Mouse (Mus musculus) G1E (cell line): ENCODE measurements around the gene Cdx4.

Experiments
- CTCF ChIP-seq: IDR thresholded peaks from 2 replicates; pipeline ENCODE4 v1.5.1; 2012; ENCODE audit warnings: low read depth, low read length, inconsistent platforms, mixed read lengths
- GATA1 ChIP-seq: IDR thresholded peaks from 2 replicates; pipeline ENCODE4 v1.6.1; 2012; ENCODE audit warnings: borderline replicate concordance, low read length, inconsistent platforms, mixed read lengths
- POLR2AphosphoS5 ChIP-seq: IDR thresholded peaks from 2 replicates; pipeline ENCODE4 v1.6.1; 2012; ENCODE audit warnings: low read depth, low read length, inconsistent platforms; ENCODE audit not compliant: insufficient replicate concordance
- TAL1 ChIP-seq: conservative IDR thresholded peaks from 2 replicates; pipeline ENCODE4 v1.6.1; 2012; ENCODE audit warnings: low read depth, low read length, inconsistent platforms, mixed read lengths

DNA sequence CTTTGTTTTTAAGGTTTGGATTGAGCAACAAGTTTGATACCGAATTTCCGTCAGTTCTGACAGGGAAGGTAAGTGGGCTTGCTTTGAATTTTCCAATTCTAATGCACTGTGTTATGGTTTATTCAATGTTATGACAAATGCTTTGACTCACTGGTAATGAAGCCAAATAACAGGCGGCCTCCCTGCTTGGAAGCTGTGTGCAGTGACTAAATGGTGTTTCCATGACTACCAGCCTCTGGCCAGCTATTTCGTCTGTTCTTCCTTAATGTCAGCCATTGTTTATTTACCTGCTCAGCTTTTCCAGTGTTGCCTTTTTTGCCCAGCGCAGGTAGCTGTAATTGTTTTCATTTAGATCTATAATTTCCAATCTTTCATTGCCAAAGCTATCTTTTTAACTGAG is 45.0 kb downstream of the Cdx4 start:
- no peak for TF ChIP-seq CTCF
- no peak for TF ChIP-seq GATA1
- TF ChIP-seq POLR2AphosphoS5, result no peak
- no peak for TF ChIP-seq TAL1
